Mouse (Mus musculus): ENCODE data around the gene Bcl9.

The Bcl9 gene

GRCm38 (mm10) chr3:97297553-97298432, at the start of gene Bcl9:
TSS of gene Bcl9 (minus strand) at chr3:97297917.
- peak; percentile 57 to 66 for DNase-seq (ENCODE audit: low spot score in 2 of 2)

GRCm38 (mm10) chr3:97339193-97339576, 41.5 kb upstream of the Bcl9 start:
- DNase-seq (ENCODE audit: low spot score in 2 of 2), result no peak

GRCm38 (mm10) chr3:97338522-97339192, 40.9 kb upstream of the Bcl9 start:
- DNase-seq (ENCODE audit: low spot score in 2 of 2), result peak; percentile 66 to 82

GRCm38 (mm10) chr3:97337306-97337705, 39.6 kb upstream of the Bcl9 start:
- no peak for DNase-seq (ENCODE audit: low spot score in 2 of 2)

- DNase-seq (ENCODE audit: low spot score in 2 of 2), result no peak
These were observed 38.6 kb upstream of the Bcl9 start for GRCm38 (mm10) chr3:97336331-97336730.

GRCm38 (mm10) chr3:97334618-97335017, 36.9 kb upstream of the Bcl9 start:
- DNase-seq (ENCODE audit: low spot score in 2 of 2), result no peak

GRCm38 (mm10) chr3:97332172-97332571, 34.5 kb upstream of the Bcl9 start:
- no peak for DNase-seq (ENCODE audit: low spot score in 2 of 2)

GRCm38 (mm10) chr3:97327809-97328208, 30.1 kb upstream of the Bcl9 start:
- no peak for DNase-seq (ENCODE audit: low spot score in 2 of 2)

- no peak for DNase-seq (ENCODE audit: low spot score in 2 of 2)
These were observed 29.6 kb upstream of the Bcl9 start for GRCm38 (mm10) chr3:97327356-97327755.

GRCm38 (mm10) chr3:97325621-97326345, 28.1 kb upstream of the Bcl9 start:
- no peak for DNase-seq (ENCODE audit: low spot score in 2 of 2)

- no peak for DNase-seq (ENCODE audit: low spot score in 2 of 2)
These were observed 26.3 kb upstream of the Bcl9 start for GRCm38 (mm10) chr3:97324046-97324445.

- no peak for DNase-seq (ENCODE audit: low spot score in 2 of 2)
These were observed 19.6 kb upstream of the Bcl9 start for GRCm38 (mm10) chr3:97317302-97317701.

GRCm38 (mm10) chr3:97313431-97313830, 15.7 kb upstream of the Bcl9 start:
- DNase-seq (ENCODE audit: low spot score in 2 of 2), result no peak

- DNase-seq (ENCODE audit: low spot score in 2 of 2), result peak; percentile 31 to 32
These were observed 14.3 kb upstream of the Bcl9 start for GRCm38 (mm10) chr3:97311998-97312397.

GRCm38 (mm10) chr3:97309748-97310536, 12.2 kb upstream of the Bcl9 start:
- DNase-seq (ENCODE audit: low spot score in 2 of 2), result no peak

- no peak for DNase-seq (ENCODE audit: low spot score in 2 of 2)
These were observed 10.7 kb upstream of the Bcl9 start for GRCm38 (mm10) chr3:97308440-97308839.

- no peak for DNase-seq (ENCODE audit: low spot score in 2 of 2)
These were observed 8.2 kb upstream of the Bcl9 start for GRCm38 (mm10) chr3:97305907-97306306.

- no peak for DNase-seq (ENCODE audit: low spot score in 2 of 2)
These were observed 3.9 kb upstream of the Bcl9 start for GRCm38 (mm10) chr3:97301586-97301985.

- DNase-seq (ENCODE audit: low spot score in 2 of 2), result no peak
These were observed 2.7 kb upstream of the Bcl9 start for GRCm38 (mm10) chr3:97300370-97300769.

GRCm38 (mm10) chr3:97299885-97300284, 2.2 kb upstream of the Bcl9 start:
- no peak for DNase-seq (ENCODE audit: low spot score in 2 of 2)

- no peak for DNase-seq (ENCODE audit: low spot score in 2 of 2)
These were observed 1.2 kb upstream of the Bcl9 start for GRCm38 (mm10) chr3:97298856-97299465.
